Mouse (Mus musculus) retina, postnatal 1 day (tissue): ENCODE data around the gene Il6.
"Not testable (repeated sequence)": the region's sequence is repeated elsewhere in the genome, so short reads cannot be mapped to it uniquely, and the experiment has no call there.

Experiments used
- DNase-seq: peaks from one replicate; pipeline ENCODE4 v3.0.0-alpha.2; 2012

Il6 gene

GRCm38 (mm10) chr5:30012726-30013503 is at the start of gene Il6:
Gene Il6, plus strand, starts transcription at chr5:30013114.
- peak; percentile 23 for DNase-seq

GRCm38 (mm10) chr5:29963488-29963887 is 49.4 kb upstream of the Il6 start:
- DNase-seq = no peak

- DNase-seq = no peak
Observed at GRCm38 (mm10) chr5:29970212-29970611, 42.7 kb upstream of the Il6 start.

- no peak for DNase-seq
Observed at GRCm38 (mm10) chr5:29972796-29973195, 40.1 kb upstream of the Il6 start.

GRCm38 (mm10) chr5:29973533-29973932 is 39.4 kb upstream of the Il6 start:
- DNase-seq = no peak

GRCm38 (mm10) chr5:29974115-29974514 is 38.8 kb upstream of the Il6 start:
- DNase-seq = no peak

GRCm38 (mm10) chr5:29993583-29993982 is 19.3 kb upstream of the Il6 start:
- no peak for DNase-seq

- no peak for DNase-seq
Observed at GRCm38 (mm10) chr5:29994344-29994743, 18.6 kb upstream of the Il6 start.

GRCm38 (mm10) chr5:29997351-29997750 is 15.6 kb upstream of the Il6 start:
- DNase-seq = no peak

GRCm38 (mm10) chr5:30000921-30001320 is 12.0 kb upstream of the Il6 start:
- DNase-seq = no peak

GRCm38 (mm10) chr5:30014580-30014979 is 1.7 kb downstream of the Il6 start:
- peak; percentile 18 for DNase-seq

- DNase-seq = not testable (repeated sequence)
Observed at GRCm38 (mm10) chr5:30035862-30036261, 22.9 kb downstream of the Il6 start.

GRCm38 (mm10) chr5:30037111-30037510 is 24.2 kb downstream of the Il6 start:
- not testable (repeated sequence) for DNase-seq

GRCm38 (mm10) chr5:30039324-30039723 is 26.4 kb downstream of the Il6 start:
- DNase-seq = not testable (repeated sequence)

- DNase-seq = not testable (repeated sequence)
Observed at GRCm38 (mm10) chr5:30039841-30040240, 26.9 kb downstream of the Il6 start.

- no peak for DNase-seq
Observed at GRCm38 (mm10) chr5:30058216-30058731, 45.4 kb downstream of the Il6 start.

- DNase-seq = not testable (repeated sequence)
Observed at GRCm38 (mm10) chr5:30059607-30060006, 46.7 kb downstream of the Il6 start.

- DNase-seq = no peak
Observed at GRCm38 (mm10) chr5:30067726-30068125, 54.8 kb downstream of the Il6 start.
